Mouse (Mus musculus) macrophage (primary cell): ENCODE data around the gene H2-Aa. TPM values are rescaled to one million over a fixed set of nuclear protein-coding genes. Genes with fewer than 3 reads are reported as not detected.
"Not testable (repeated sequence)": the region's sequence is repeated elsewhere in the genome, so short reads cannot be mapped to it uniquely, and the experiment has no call there.

Source experiments
- H3K27ac ChIP-seq: fragments of 350-480 bp; formaldehyde crosslinking; 2 replicates; pipeline ENCODE4 v1.9.0; 2021
- H3K36me3 ChIP-seq: fragments of 350-480 bp; formaldehyde crosslinking; 2 replicates; pipeline ENCODE4 v1.9.0; 2021; ENCODE audit errors: inconsistent target
- H3K4me3 ChIP-seq: fragments of 350-480 bp; formaldehyde crosslinking; 2 replicates; pipeline ENCODE4 v1.9.0; 2021; ENCODE audit errors: inconsistent target
- H3K79me2 ChIP-seq: fragments of 350-480 bp; formaldehyde crosslinking; 2 replicates; pipeline ENCODE4 v1.9.0; 2021; ENCODE audit errors: inconsistent target
- WGBS: methylation state at CpG from one replicate; pipeline ENCODE4 v1.1.7; 2026; ENCODE audit warnings: inconsistent platforms; ENCODE audit not compliant: missing documents; 5-methylcytosine and 5-hydroxymethylcytosine counted together
- polyA plus RNA-seq: library from polyadenylated mRNA; stranded (reverse); fragments of 250-400 nt; gene quantifications from 3 replicates; pipeline ENCODE4 v1.2.4, GENCODE M21; 2018; ENCODE audit warnings: inconsistent platforms
- total RNA-seq, 78 experiments: library from RNA; depleted of rRNA; stranded (reverse); fragments of 250-400 nt; gene quantifications; 1 replicate in 9 of 78; 2 replicates in 24 of 78; 3 replicates in 43 of 78; 4 replicates in 2 of 78; pipeline ENCODE4 v1.2.4; 2018; ENCODE audit warnings: inconsistent platforms in 56 of 78

H2-Aa gene
- total RNA-seq (2018; cell fraction: chromatin; rRNA removed), result 10 to 100 TPM in 22 of 26 experiments, 1 to 10 TPM in 4; 4.4 to 78.3 (median 18.3) TPM
- 100 to 1,000 TPM in 24 of 26 experiments, 10 to 100 TPM in 2; 96.8 to 261 (median 173) TPM for total RNA-seq (2018; cell fraction: cytosol; rRNA removed)
- 100 to 1,000 TPM in 23 of 26 experiments, 10 to 100 TPM in 3; 44.4 to 288 (median 166) TPM for total RNA-seq (2018; cell fraction: nucleus; rRNA removed)
- polyA plus RNA-seq, result 116 to 315 TPM (median 141 TPM) in 3 replicates

- WGBS, result 42% methylated on average over 7 of the region's 8 CpGs
- Histone ChIP-seq H3K36me3 (no peaks in the 10 kb centered on the region), H3K27ac (0 out of 2 replicates have a peak within 1 kb of the TSS, but pooled peaks have one; percentile 1), H3K79me2 (no peaks in the 10 kb centered on the region), H3K4me3 (no peak within 1 kb of the TSS)
These were observed at the start of gene H2-Aa for GRCm38 (mm10) chr17:34287648-34288047. Gene H2-Aa (minus strand): TSS chr17:34287823.

GRCm38 (mm10) chr17:34331200-34331599 is 43.6 kb upstream of the H2-Aa start:
- 100% methylated on average over 1 of the region's 1 CpGs for WGBS
- H3K27ac ChIP-seq, result no peak overlapping the region

GRCm38 (mm10) chr17:34329807-34330206 is 42.2 kb upstream of the H2-Aa start:
- Histone ChIP-seq H3K79me2 (no peaks in the 10 kb centered on the region), H3K36me3 (no peaks in the 10 kb centered on the region), H3K4me3 (no peak overlapping the region), H3K27ac (no peak overlapping the region)
- 60% methylated on average over 2 of the region's 2 CpGs for WGBS

More at GRCm38 (mm10) chr17:34331200-34331599, 43.6 kb upstream of the H2-Aa start:
- Histone ChIP-seq H3K36me3 (no peaks in the 10 kb centered on the region), H3K4me3 (no peak overlapping the region), H3K79me2 (no peaks in the 10 kb centered on the region)

- Histone ChIP-seq H3K36me3 (no peaks in the 10 kb centered on the region), H3K27ac (no peak overlapping the region), H3K79me2 (no peaks in the 10 kb centered on the region), H3K4me3 (no peak overlapping the region)
- 96% methylated on average over 3 of the region's 3 CpGs for WGBS
These were observed 38.8 kb upstream of the H2-Aa start for GRCm38 (mm10) chr17:34326373-34326772.

GRCm38 (mm10) chr17:34325436-34325835 is 37.8 kb upstream of the H2-Aa start, which contains the start of gene H2-Eb2:
Gene H2-Eb2 (plus strand): TSS chr17:34325665.
- 85% methylated on average over 4 of the region's 4 CpGs for WGBS
- no peaks in the 10 kb centered on the region for H3K36me3 ChIP-seq
- H3K79me2 ChIP-seq, result no peaks in the 10 kb centered on the region
- no peak within 1 kb of the TSS for H3K4me3 ChIP-seq
- no peak within 1 kb of the TSS for H3K27ac ChIP-seq

- 0% methylated on average over 2 of the region's 2 CpGs for WGBS
- Histone ChIP-seq H3K36me3 (no peaks in the 10 kb centered on the region), H3K27ac (no peak overlapping the region), H3K79me2 (no peaks in the 10 kb centered on the region), H3K4me3 (no peak overlapping the region)
These were observed 29.7 kb upstream of the H2-Aa start for GRCm38 (mm10) chr17:34317275-34317674.

- Histone ChIP-seq H3K27ac (no peak overlapping the region), H3K36me3 (no peaks in the 10 kb centered on the region), H3K79me2 (no peaks in the 10 kb centered on the region), H3K4me3 (no peak overlapping the region)
- WGBS, result 75% methylated on average over 2 of the region's 2 CpGs
These were observed 29.1 kb upstream of the H2-Aa start for GRCm38 (mm10) chr17:34316697-34317096.

- WGBS, result 77% methylated on average over 1 of the region's 1 CpGs
- no peaks in the 10 kb centered on the region for H3K36me3 ChIP-seq
These were observed 27.9 kb upstream of the H2-Aa start for GRCm38 (mm10) chr17:34315512-34315911.

GRCm38 (mm10) chr17:34314286-34314685 is 26.7 kb upstream of the H2-Aa start:
- 83% methylated on average over 9 of the region's 9 CpGs for WGBS
- Histone ChIP-seq H3K36me3 (no peaks in the 10 kb centered on the region), H3K79me2 (no peaks in the 10 kb centered on the region), H3K4me3 (no peak overlapping the region), H3K27ac (no peak overlapping the region)

More at GRCm38 (mm10) chr17:34315512-34315911, 27.9 kb upstream of the H2-Aa start:
- Histone ChIP-seq H3K27ac (no peak overlapping the region), H3K4me3 (no peak overlapping the region), H3K79me2 (no peaks in the 10 kb centered on the region)

GRCm38 (mm10) chr17:34313393-34313792 is 25.8 kb upstream of the H2-Aa start:
- Histone ChIP-seq H3K79me2 (no peaks in the 10 kb centered on the region), H3K4me3 (no peak overlapping the region), H3K27ac (no peak overlapping the region), H3K36me3 (no peaks in the 10 kb centered on the region)
- 41% methylated on average over 3 of the region's 3 CpGs for WGBS

- H3K79me2 ChIP-seq, result no peaks in the 10 kb centered on the region
- H3K27ac ChIP-seq, result no peak overlapping the region
- 88% methylated on average over 1 of the region's 1 CpGs for WGBS
- H3K36me3 ChIP-seq, result no peaks in the 10 kb centered on the region
- H3K4me3 ChIP-seq, result no peak overlapping the region
These were observed 24.6 kb upstream of the H2-Aa start for GRCm38 (mm10) chr17:34312185-34312584.

- H3K27ac ChIP-seq, H3K36me3 ChIP-seq, H3K79me2 ChIP-seq, H3K4me3 ChIP-seq: not testable (repeated sequence)
- 100% methylated on average over 2 of the region's 3 CpGs for WGBS
These were observed 22.9 kb upstream of the H2-Aa start for GRCm38 (mm10) chr17:34310526-34310925.

- Histone ChIP-seq H3K36me3 (no peaks in the 10 kb centered on the region), H3K79me2 (no peaks in the 10 kb centered on the region), H3K27ac (no peak overlapping the region), H3K4me3 (peak overlapping the region; percentile 32)
- 42% methylated on average over 37 of the region's 38 CpGs for WGBS
These were observed 22.2 kb upstream of the H2-Aa start for GRCm38 (mm10) chr17:34309683-34310385.

- Histone ChIP-seq H3K27ac (no peak overlapping the region), H3K4me3 (peak overlapping the region; percentile 32), H3K79me2 (no peaks in the 10 kb centered on the region), H3K36me3 (no peaks in the 10 kb centered on the region)
- WGBS, result 63% methylated on average over 10 of the region's 10 CpGs
These were observed 21.6 kb upstream of the H2-Aa start for GRCm38 (mm10) chr17:34309225-34309624.

- 84% methylated on average over 4 of the region's 4 CpGs for WGBS
- Histone ChIP-seq H3K36me3 (no peaks in the 10 kb centered on the region), H3K4me3 (no peak overlapping the region), H3K27ac (no peak overlapping the region), H3K79me2 (no peaks in the 10 kb centered on the region)
These were observed 20.5 kb upstream of the H2-Aa start for GRCm38 (mm10) chr17:34308161-34308560.
